Mouse (Mus musculus): Measurements from ENCODE around the gene Txnrd1. TPM values are rescaled to one million over a fixed set of nuclear protein-coding genes. Genes with fewer than 3 reads are reported as not detected.

Txnrd1 gene
- total RNA-seq, 2 experiments from 2014 or later = 86.4 to 142 TPM

DNA sequence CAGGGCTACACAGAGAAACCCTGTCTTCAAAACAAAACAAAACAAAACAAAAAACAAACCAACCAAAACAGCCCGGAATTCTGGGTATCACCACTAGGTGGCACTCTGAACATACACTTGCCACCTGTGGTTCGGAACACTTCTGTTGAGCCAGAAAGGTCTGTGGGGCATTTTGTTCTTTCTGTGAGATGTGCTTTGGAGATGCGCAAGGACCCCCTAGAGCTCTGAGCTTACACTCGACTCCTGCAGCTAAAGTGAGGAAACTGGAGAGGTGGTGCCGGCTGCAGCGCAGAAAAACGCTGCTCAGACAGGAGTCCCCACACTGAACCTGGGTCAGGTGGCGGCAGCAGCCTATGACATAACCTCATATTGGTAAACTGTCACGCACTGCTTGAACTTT lies 75.6 kb downstream of the Txnrd1 start:
- DNase-seq (ENCODE audit: low spot score in 2 of 2) = peak; percentile 64 to 67

DNA sequence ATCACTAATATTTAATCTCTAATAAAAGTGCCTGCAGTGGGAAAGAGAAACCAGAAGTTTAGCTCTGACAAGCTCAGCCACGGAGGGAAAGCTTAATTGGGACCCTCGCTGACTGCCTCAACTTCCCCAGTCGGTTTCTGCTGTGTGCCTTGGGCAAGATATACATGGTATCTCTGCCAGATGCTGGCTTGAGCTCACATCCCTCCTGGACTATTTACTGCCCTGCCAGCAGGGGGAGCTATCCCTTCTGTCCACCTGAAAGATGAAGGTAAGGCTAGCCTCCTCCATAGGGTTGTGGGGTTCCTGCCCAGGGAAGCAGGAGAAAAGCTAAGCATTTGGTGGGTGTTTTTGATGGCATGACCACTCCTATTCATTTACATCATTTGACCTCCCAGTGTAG lies 76.4 kb downstream of the Txnrd1 start:
- DNase-seq (ENCODE audit: low spot score in 2 of 2) = peak; percentile 29 to 50

DNA sequence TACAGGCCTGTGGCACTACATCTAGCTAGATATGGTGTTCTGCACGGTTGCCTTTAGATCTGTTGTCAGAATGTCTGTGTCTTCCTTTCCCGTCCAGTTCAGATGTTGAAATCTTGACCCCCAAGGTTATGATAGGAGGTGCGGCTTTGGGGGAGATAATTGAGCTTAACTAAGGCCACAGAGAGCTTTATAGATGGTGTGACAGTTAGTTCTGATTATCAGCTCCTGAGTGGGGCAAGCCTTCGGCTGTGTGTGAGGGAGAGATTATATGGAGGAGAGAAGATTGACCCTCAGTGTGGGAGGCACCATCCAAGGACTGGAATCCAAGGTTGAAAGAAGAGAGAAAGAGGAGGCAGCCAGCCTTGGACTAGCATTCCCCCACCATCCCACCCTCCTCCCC lies 79.5 kb downstream of the Txnrd1 start:
- no peak for DNase-seq (ENCODE audit: low spot score in 2 of 2)

DNA sequence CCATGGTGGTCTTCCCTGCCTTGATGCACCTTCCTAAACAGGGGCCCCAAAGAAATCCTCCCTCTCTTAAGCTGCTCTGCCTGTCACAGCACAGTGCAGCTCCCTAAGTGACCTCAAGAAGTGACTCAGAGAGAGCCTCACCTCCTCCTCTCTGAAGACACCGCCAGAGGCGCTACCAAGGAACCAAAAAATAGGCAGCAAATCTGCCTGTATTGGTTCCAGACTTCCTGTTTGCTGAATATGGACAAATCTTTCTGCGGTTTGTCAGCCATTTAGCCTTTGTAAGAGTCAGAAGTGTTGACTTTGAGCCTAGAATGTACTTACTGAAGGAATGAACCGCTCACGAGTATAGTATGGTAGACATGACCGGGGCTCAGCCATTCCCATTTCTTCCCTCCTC lies 80.0 kb downstream of the Txnrd1 start:
- DNase-seq (ENCODE audit: low spot score in 2 of 2) = no peak

DNA sequence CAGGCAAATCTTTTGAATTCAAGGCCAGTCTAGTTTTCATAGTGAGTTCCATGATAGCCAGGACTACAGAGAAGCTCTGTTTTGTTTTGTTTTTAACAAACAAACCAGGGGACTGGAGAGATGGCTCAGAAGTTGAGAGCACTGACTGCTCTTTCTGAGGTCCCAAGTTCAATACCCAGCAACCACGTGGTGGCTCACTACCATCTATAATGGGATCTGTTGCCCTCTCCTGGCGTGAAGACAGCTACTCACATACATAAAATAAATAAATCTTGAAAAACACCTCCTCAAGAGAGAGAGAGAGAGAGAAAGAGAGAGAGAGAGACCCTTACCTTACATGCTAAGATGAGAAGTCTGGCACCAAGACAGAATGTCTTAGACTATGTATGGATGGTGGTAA lies 84.9 kb downstream of the Txnrd1 start:
- DNase-seq (ENCODE audit: low spot score in 2 of 2) = no peak

DNA sequence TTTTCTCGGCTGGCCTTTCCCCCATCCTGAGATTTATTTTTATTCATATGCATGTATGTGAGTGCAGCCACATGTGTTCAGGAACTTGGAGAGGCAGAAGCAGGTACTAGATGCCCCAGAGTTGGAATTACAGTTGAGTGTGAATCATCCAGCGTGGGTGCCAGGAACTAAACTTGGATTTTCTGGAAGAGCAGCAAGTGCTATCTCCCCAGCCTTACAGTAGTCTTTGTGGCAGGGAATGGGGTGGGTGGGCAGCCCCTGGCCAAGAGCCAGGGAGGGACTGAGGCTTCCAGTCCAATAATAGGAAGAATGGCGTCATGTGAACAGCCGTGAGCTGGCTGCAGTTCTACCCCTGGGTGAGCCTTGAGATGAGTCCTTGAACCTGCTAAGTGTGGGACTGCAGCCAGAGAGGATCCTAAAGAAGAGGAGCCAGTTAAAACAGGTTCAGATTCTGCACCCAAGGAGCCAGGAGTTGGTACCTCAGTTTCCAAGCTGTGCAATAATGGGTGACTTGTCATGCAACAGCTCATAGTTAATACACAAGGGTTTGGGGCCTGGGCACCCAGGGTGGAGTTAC lies 85.7 kb downstream of the Txnrd1 start:
- peak in 1 of 2 experiments; percentile 21 for DNase-seq (ENCODE audit: low spot score in 2 of 2)

DNA sequence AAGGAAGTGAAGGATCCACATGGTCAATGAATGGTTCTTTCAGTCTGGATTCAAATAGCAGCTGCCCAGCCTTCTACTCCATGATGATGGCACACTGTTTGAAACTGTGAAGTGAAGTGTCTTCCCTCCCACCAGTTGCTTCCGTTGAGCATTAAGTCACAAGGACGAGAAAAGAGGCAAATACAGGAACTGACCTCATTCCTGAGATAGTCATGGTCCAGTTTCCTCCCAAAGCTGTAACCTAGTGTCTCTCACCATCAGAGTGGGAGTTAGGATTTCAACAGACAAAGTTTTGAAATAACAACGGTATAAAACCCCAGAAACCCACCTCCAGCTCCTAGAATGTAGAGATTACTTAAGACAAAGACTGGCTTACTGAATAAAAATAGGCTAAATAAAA lies 89.8 kb downstream of the Txnrd1 start:
- DNase-seq (ENCODE audit: low spot score in 2 of 2) = no peak

DNA sequence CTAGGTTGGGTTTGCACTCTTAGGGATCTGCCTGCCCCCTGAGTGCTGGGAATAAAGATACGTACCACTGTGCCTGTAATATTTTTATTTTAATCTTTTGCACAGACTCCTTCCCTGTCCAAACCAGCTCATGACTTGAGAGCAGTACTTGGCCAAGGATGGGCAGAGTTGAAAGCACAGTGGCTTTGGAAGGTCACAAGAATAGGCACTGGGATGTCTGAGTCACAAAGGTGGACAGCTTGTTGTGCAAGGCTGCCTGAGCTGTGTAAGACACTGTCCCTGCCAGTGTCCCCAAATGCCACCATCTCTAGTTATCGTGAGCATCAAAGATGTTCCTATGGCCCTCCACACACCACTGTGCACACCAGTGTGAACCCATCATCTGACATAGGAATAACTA lies 91.0 kb downstream of the Txnrd1 start:
- DNase-seq (ENCODE audit: low spot score in 2 of 2) = no peak

DNA sequence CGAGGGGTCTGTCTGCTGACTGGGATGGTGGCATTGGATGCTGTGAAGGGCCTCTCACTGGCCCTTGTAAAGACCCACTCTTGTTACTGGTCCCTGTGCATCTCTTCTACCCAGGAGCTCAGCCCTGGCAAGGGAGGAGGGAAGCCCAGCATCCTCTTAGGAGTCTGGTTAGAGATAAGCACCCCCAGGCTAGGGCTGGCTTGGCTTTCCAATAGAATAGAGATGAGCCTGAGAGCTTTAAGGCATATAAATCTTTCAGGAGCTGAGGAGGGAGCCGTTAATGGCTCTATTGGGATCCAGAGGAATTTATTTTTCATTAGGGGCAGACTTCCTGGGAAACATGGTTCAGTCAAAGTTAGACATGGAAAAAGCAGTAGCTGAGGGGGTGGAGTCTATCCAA lies 91.9 kb downstream of the Txnrd1 start:
- no peak for DNase-seq (ENCODE audit: low spot score in 2 of 2)

DNA sequence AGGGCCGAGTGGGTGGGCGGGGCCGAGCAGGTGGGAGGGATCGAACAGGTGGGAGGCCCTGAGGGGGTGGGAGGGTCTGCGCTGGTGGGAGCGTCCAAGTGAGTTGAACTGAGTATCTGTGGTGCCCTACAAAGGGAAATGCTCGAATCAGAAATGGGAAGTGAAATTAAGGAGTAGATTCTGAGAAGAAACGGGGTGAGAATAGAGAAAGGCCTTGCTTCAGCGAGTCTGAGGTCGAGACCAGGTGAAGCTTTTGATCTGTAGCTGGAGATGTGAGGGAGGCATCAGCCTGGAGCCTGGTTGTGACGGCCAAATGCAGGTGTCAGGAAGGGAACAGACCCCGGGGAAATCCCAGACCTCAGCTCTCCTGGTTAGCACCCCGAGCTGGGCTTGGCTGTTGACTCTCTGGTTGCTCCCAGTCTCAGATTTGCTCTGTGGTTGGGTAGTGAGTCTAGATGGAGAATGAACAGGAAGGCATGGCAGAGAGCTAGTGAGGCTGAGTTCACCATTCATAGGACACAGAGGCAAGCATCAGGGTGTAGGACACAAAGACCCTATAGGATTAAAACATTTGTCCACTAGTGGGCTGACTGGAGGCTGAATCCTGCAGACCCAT lies 101.4 kb downstream of the Txnrd1 start:
- no peak for DNase-seq (ENCODE audit: low spot score in 2 of 2)

DNA sequence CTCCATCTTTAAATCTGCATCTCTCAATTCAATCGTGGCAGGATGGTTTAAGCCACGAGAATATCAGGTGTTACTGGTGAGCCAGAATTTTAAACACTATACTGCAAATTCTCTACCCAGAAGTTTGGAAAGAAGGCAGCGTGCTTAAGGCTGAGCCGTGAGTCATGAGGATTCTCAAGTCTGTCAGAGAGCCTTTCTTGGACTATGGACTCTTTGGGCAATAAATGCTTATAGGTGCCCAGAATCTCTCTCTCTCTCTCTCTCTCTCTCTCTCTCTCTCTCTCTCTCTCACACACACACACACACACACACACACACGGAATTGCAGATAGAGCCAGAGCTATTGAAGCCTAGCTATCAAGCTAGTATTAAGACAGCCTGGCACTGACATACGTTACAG lies 102.0 kb downstream of the Txnrd1 start:
- no peak for DNase-seq (ENCODE audit: low spot score in 2 of 2)

Other genes starting within 250 kb of the Txnrd1 start
- gene 1190007I07Rik, start 210.7 kb upstream of the Txnrd1 start, total RNA-seq (2021) = 10 to 100 TPM; 21.1 to 21.9 TPM
- gene Tdg, start 204.1 kb upstream of the Txnrd1 start, total RNA-seq (2021) = 10 to 100 TPM; 19.8 to 25.3 TPM
- gene Glt8d2, start 143.3 kb upstream of the Txnrd1 start, total RNA-seq (2021) = 1 to 10 TPM; 2.0 to 2.6 TPM
- 10 to 100 TPM; 29.6 to 32.1 TPM for gene Hcfc2, start 137.8 kb upstream of the Txnrd1 start, total RNA-seq (2021)
- 10 to 100 TPM; 15.7 to 17.5 TPM for gene Nfyb, start 69.8 kb upstream of the Txnrd1 start, total RNA-seq (2021)
- gene Eid3, start 32.7 kb downstream of the Txnrd1 start, total RNA-seq (2021) = 1 to 10 TPM; 1.4 to 2.0 TPM
- 10 to 100 TPM; 49.8 to 68.7 TPM for gene Chst11, start 151.5 kb downstream of the Txnrd1 start, total RNA-seq (2021)